Mouse (Mus musculus) liver, embryonic 13.5 days (tissue): Measurements from ENCODE around the gene Dusp27. TPM values are rescaled to one million over a fixed set of nuclear protein-coding genes. Genes with fewer than 3 reads are reported as not detected.

Experiments used
- ATAC-seq: fragments of 200-750 bp; cut with Nextera tagmentation; 2 replicates; pipeline ENCODE4 v1.8.0; 2017; ENCODE audit warnings: low read depth, mild to moderate bottlenecking, moderate number of reproducible peaks, moderate library complexity
- DNase-seq: peaks from one replicate; pipeline ENCODE4 v3.0.0; 2022
- H3K27ac ChIP-seq: fragments of 300-500 bp; sonication (generic); 2 replicates; pipeline ENCODE4 v1.5.1; 2015; ENCODE audit warnings: moderate library complexity, mild to moderate bottlenecking, inconsistent platforms
- H3K27me3 ChIP-seq: fragments of 300-500 bp; sonication (generic); 2 replicates; pipeline ENCODE4 v1.6.1; 2015; ENCODE audit warnings: mild to moderate bottlenecking, inconsistent platforms
- H3K36me3 ChIP-seq: fragments of 300-500 bp; sonication (generic); 2 replicates; pipeline ENCODE4 v1.6.1; 2015; ENCODE audit warnings: mild to moderate bottlenecking, inconsistent platforms
- H3K4me1 ChIP-seq: fragments of 300-500 bp; sonication (generic); replicated peaks from 2 replicates; pipeline ENCODE4 v1.6.1; 2015; ENCODE audit warnings: inconsistent platforms
- H3K4me2 ChIP-seq: fragments of 300-500 bp; sonication (generic); 2 replicates; pipeline ENCODE4 v1.6.1; 2015; ENCODE audit warnings: inconsistent platforms, mild to moderate bottlenecking, moderate library complexity
- H3K4me3 ChIP-seq: fragments of 300-500 bp; sonication (generic); replicated peaks from 2 replicates; pipeline ENCODE4 v1.5.1; 2015; ENCODE audit warnings: mild to moderate bottlenecking, inconsistent platforms
- H3K9ac ChIP-seq: fragments of 300-500 bp; sonication (generic); 2 replicates; pipeline ENCODE4 v1.6.1; 2015; ENCODE audit warnings: mild to moderate bottlenecking, inconsistent platforms
- H3K9me3 ChIP-seq: fragments of 300-500 bp; sonication (generic); replicated peaks from 2 replicates; pipeline ENCODE4 v1.6.1; 2016; ENCODE audit warnings: inconsistent platforms
- WGBS: fragments of 180-500 bp; shearing (Covaris S2); methylation state at CpG from one replicate; pipeline ENCODE4 v1.1.7; 2015; ENCODE audit not compliant: insufficient replicate concordance; 5-methylcytosine and 5-hydroxymethylcytosine counted together
- polyA plus RNA-seq: library from polyadenylated mRNA; unstranded; fragments of >200 nt; fragmentation: Nextera tagmentation; extraction: Ambion mirVana; gene quantifications from 2 replicates; pipeline ENCODE4 v1.2.1, GENCODE M21; 2015

The Dusp27 gene
- polyA plus RNA-seq, 1 experiment from 2014 or later, result 0.16 TPM

GRCm38 (mm10) chr1:166053285-166053955 lies 74.3 kb downstream of the Dusp27 start:
- Histone ChIP-seq H3K27me3 (peaks cover 19% of the 10 kb centered on the region), H3K4me2 (no peak overlapping the region), H3K4me3 (no peak overlapping the region), H3K9me3 (no peaks in the 10 kb centered on the region), H3K36me3 (no peaks in the 10 kb centered on the region), H3K4me1 (peaks cover 9% of the 10 kb centered on the region), H3K27ac (no peak overlapping the region), H3K9ac (no peak overlapping the region)
- WGBS, result 18% methylated on average over 10 of the region's 10 CpGs
- ATAC-seq (no peak), DNase-seq (no peak)

- Histone ChIP-seq H3K27ac (no peak overlapping the region), H3K4me2 (peak overlapping the region; percentile 65), H3K27me3 (peaks cover 43% of the 10 kb centered on the region), H3K4me3 (peak overlapping the region; percentile 39; the same call in 1 of the 2 replicates), H3K9me3 (no peaks in the 10 kb centered on the region), H3K4me1 (peaks cover 19% of the 10 kb centered on the region), H3K36me3 (no peaks in the 10 kb centered on the region), H3K9ac (no peak overlapping the region)
- WGBS, result 25% methylated on average over 11 of the region's 11 CpGs
- DNase-seq (no peak), ATAC-seq (no peak)
Observed at GRCm38 (mm10) chr1:166049046-166049827, 78.5 kb downstream of the Dusp27 start.

- Histone ChIP-seq H3K4me1 (peaks cover 16% of the 10 kb centered on the region), H3K9me3 (no peaks in the 10 kb centered on the region), H3K27me3 (peaks cover 47% of the 10 kb centered on the region), H3K27ac (no peak overlapping the region), H3K9ac (no peak overlapping the region), H3K36me3 (no peaks in the 10 kb centered on the region), H3K4me2 (peak overlapping the region; percentile 65), H3K4me3 (peak overlapping the region; percentile 39)
- ATAC-seq (no peak), DNase-seq (no peak)
- 1% methylated on average over 23 of the region's 23 CpGs for WGBS
Observed at GRCm38 (mm10) chr1:166048230-166048911, 79.4 kb downstream of the Dusp27 start.

Other genes with a start within 250 kb of the Dusp27 start
- gene Pou2f1, start 125.2 kb downstream of the Dusp27 start, polyA plus RNA-seq, result 4.3 and 5.5 TPM in 2 replicates
- gene Gpa33, start 2.3 kb upstream of the Dusp27 start, polyA plus RNA-seq, result 0.17 TPM in 1 of 2 replicates, not detected in the other
- gene Mael, start 110.8 kb upstream of the Dusp27 start, polyA plus RNA-seq, result not detected in 2 replicates
- 0.02 and 0.10 TPM in 2 replicates for gene Ildr2, start 126.2 kb upstream of the Dusp27 start, polyA plus RNA-seq